Mouse (Mus musculus) MEL (cell line): ENCODE results near the gene Mcat. TPM values are rescaled to one million over a fixed set of nuclear protein-coding genes. Genes with fewer than 3 reads are reported as not detected.

Experiments
- DNase-seq: peaks from one replicate; pipeline ENCODE4 v3.0.0; 2011; ENCODE audit warnings: low read depth, low spot score
- H3K27ac ChIP-seq: 2 replicates; pipeline ENCODE4 v1.5.1; 2012; ENCODE audit warnings: low read depth, mild to moderate bottlenecking, control low read depth, low read length, moderate library complexity; ENCODE audit not compliant: control insufficient read depth
- H3K27me3 ChIP-seq, 2 experiments: fragments of 150-350 bp in 1 of 2; sonication (generic) in 1 of 2; 2 replicates each; pipeline ENCODE4 v1.6.1; 2012; ENCODE audit warnings: low read length in 2 of 2, mild to moderate bottlenecking in 2 of 2, improper control_type of control experiment in 1 of 2, moderate library complexity in 1 of 2; ENCODE audit not compliant: insufficient read depth in 2 of 2, control insufficient read depth in 1 of 2
- H3K36me3 ChIP-seq, 2 experiments: 2 replicates each; pipeline ENCODE4 v1.6.1; 2012 to 2014; ENCODE audit warnings: low read length in 2 of 2, improper control_type of control experiment in 1 of 2, inconsistent platforms in 1 of 2, mild to moderate bottlenecking in 1 of 2; ENCODE audit not compliant: insufficient read depth in 2 of 2, control insufficient read depth in 1 of 2
- H3K4me1 ChIP-seq, 2 experiments: fragments of 150-350 bp in 1 of 2; sonication (generic) in 1 of 2; 2 replicates each; pipeline ENCODE4 v1.6.1; 2012; ENCODE audit warnings: low read length in 2 of 2, improper control_type of control experiment in 1 of 2, mild to moderate bottlenecking in 1 of 2; ENCODE audit not compliant: insufficient read depth in 2 of 2, control insufficient read depth in 1 of 2
- H3K4me3 ChIP-seq, 2 experiments: fragments of 150-350 bp in 1 of 2; sonication (generic) in 1 of 2; 2 replicates each; pipeline ENCODE4 v1.5.1; 2012; ENCODE audit warnings: low read depth in 2 of 2, low read length in 2 of 2, mild to moderate bottlenecking in 2 of 2, moderate library complexity in 2 of 2, control low read depth in 1 of 2, improper control_type of control experiment in 1 of 2; ENCODE audit not compliant: control insufficient read depth in 1 of 2, insufficient read depth in 1 of 2
- H3K79me2 ChIP-seq: 2 replicates; pipeline ENCODE4 v1.6.1; 2012; ENCODE audit warnings: mild to moderate bottlenecking, low read length, moderate library complexity; ENCODE audit not compliant: control insufficient read depth, poor library complexity, insufficient read depth
- H3K9ac ChIP-seq: 2 replicates; pipeline ENCODE4 v1.6.1; 2012; ENCODE audit warnings: low read depth, mild to moderate bottlenecking, control low read depth, low read length, moderate library complexity; ENCODE audit not compliant: control insufficient read depth, poor library complexity, severe bottlenecking
- H3K9me3 ChIP-seq: fragments of 150-350 bp; sonication (generic); replicated peaks from 2 replicates; pipeline ENCODE4 v1.6.1; 2012; ENCODE audit warnings: mild to moderate bottlenecking, low read length, improper control_type of control experiment, moderate library complexity; ENCODE audit not compliant: insufficient read depth
- CHD2 ChIP-seq: IDR thresholded peaks from 2 replicates; pipeline ENCODE4 v1.6.1; 2011; ENCODE audit warnings: low read length, improper control_type of control experiment
- ELF1 ChIP-seq: IDR thresholded peaks from 2 replicates; pipeline ENCODE4 v1.6.1; 2014; ENCODE audit warnings: low read depth, mild to moderate bottlenecking, inconsistent platforms, low read length, improper control_type of control experiment, moderate library complexity
- ETS1 ChIP-seq: IDR thresholded peaks from 2 replicates; pipeline ENCODE4 v1.6.1; 2012; ENCODE audit warnings: low read depth, mild to moderate bottlenecking, inconsistent platforms, low read length, improper control_type of control experiment, moderate library complexity
- GABPA ChIP-seq: IDR thresholded peaks from 2 replicates; pipeline ENCODE4 v1.6.1; 2012; ENCODE audit warnings: low read depth, mild to moderate bottlenecking, inconsistent platforms, low read length, improper control_type of control experiment, moderate library complexity
- GATA1 ChIP-seq: IDR thresholded peaks from 2 replicates; pipeline ENCODE4 v1.6.1; 2011; ENCODE audit warnings: low read depth, low read length, improper control_type of control experiment
- JUND ChIP-seq: IDR thresholded peaks from 2 replicates; pipeline ENCODE4 v1.6.1; 2011; ENCODE audit warnings: low read depth, mild to moderate bottlenecking, improper control_type of control experiment, low read length
- KAT2A ChIP-seq: conservative IDR thresholded peaks from 2 replicates; pipeline ENCODE4 v1.6.1; 2012; ENCODE audit warnings: low read depth, low read length, improper control_type of control experiment, inconsistent platforms
- MAFK ChIP-seq: IDR thresholded peaks from 2 replicates; pipeline ENCODE4 v1.6.1; 2011; ENCODE audit warnings: low read depth, mild to moderate bottlenecking, low read length, improper control_type of control experiment, borderline replicate concordance
- MAX ChIP-seq: IDR thresholded peaks from 2 replicates; pipeline ENCODE4 v1.6.1; 2011; ENCODE audit warnings: low read length, improper control_type of control experiment
- MEF2A ChIP-seq: IDR thresholded peaks from 2 replicates; pipeline ENCODE4 v1.6.1; 2014; ENCODE audit warnings: low read depth, mild to moderate bottlenecking, inconsistent platforms, low read length, improper control_type of control experiment; ENCODE audit not compliant: poor library complexity, insufficient replicate concordance, severe bottlenecking; ENCODE audit errors: extremely low read depth
- MXI1 ChIP-seq: IDR thresholded peaks from 2 replicates; pipeline ENCODE4 v1.6.1; 2011; ENCODE audit warnings: mild to moderate bottlenecking, low read depth, low read length, improper control_type of control experiment
- MYC ChIP-seq: IDR thresholded peaks from 2 replicates; pipeline ENCODE4 v1.6.1; 2011; ENCODE audit warnings: low read depth, mild to moderate bottlenecking, low read length, improper control_type of control experiment, moderate library complexity
- NELFE ChIP-seq: IDR thresholded peaks from 2 replicates; pipeline ENCODE4 v1.6.1; 2011; ENCODE audit warnings: low read depth, low read length, improper control_type of control experiment
- POLR2A ChIP-seq, 2 experiments: IDR thresholded peaks; 2 replicates each; pipeline ENCODE4 v1.6.1; 2011 to 2012; ENCODE audit warnings: low read length in 2 of 2, mild to moderate bottlenecking in 2 of 2, control low read depth in 1 of 2, improper control_type of control experiment in 1 of 2, low read depth in 1 of 2, moderate library complexity in 1 of 2; ENCODE audit not compliant: control insufficient read depth in 1 of 2, insufficient read depth in 1 of 2, poor library complexity in 1 of 2
- RAD21 ChIP-seq: IDR thresholded peaks from 2 replicates; pipeline ENCODE4 v1.6.1; 2011; ENCODE audit warnings: mild to moderate bottlenecking, low read depth, low read length, improper control_type of control experiment
- RCOR1 ChIP-seq: IDR thresholded peaks from 2 replicates; pipeline ENCODE4 v1.6.1; 2012; ENCODE audit warnings: low read depth, mild to moderate bottlenecking, inconsistent platforms, low read length, improper control_type of control experiment
- SMC3 ChIP-seq: IDR thresholded peaks from 2 replicates; pipeline ENCODE4 v1.6.1; 2011; ENCODE audit warnings: low read depth, low read length, improper control_type of control experiment
- TCF12 ChIP-seq: IDR thresholded peaks from 2 replicates; pipeline ENCODE4 v1.6.1; 2014; ENCODE audit warnings: low read depth, mild to moderate bottlenecking, inconsistent platforms, low read length, improper control_type of control experiment, moderate library complexity
- USF1 ChIP-seq: IDR thresholded peaks from 2 replicates; pipeline ENCODE4 v1.6.1; 2014; ENCODE audit warnings: low read depth, mild to moderate bottlenecking, inconsistent platforms, low read length, improper control_type of control experiment, moderate library complexity
- polyA plus RNA-seq, 2 experiments: library from polyadenylated mRNA; stranded (reverse) in 1 of 2; unstranded in 1 of 2; fragments of >175 nt in 1 of 2; fragments of >200 nt in 1 of 2; gene quantifications; 2 replicates each; pipeline versions ENCODE4 v1.2.1 to v1.2.4; 2012; ENCODE audit warnings: low replicate concordance in 2 of 2, low read depth in 1 of 2; ENCODE audit not compliant: insufficient read length in 2 of 2, insufficient read depth in 1 of 2, missing spikeins in 1 of 2
- total RNA-seq: library from RNA; depleted of rRNA; stranded (reverse); fragments of 300-350 nt; gene quantifications from 2 replicates; pipeline ENCODE4 v1.2.3, GENCODE M21; 2012

Mcat gene
- total and polyA plus RNA-seq, 3 experiments, result 28.8 to 35.9 TPM; not detected in 1

- DNase-seq, result no peak
- Histone ChIP-seq H3K27ac (no peak overlapping the region), H3K9ac (no peak overlapping the region), H3K4me1 (peaks cover 0 to 5% of the 10 kb centered on the region in 2 experiments; a peak in 1 of 4 replicates), H3K79me2 (peaks cover 1% of the 10 kb centered on the region; the same call in 1 of the 2 replicates), H3K9me3 (no peaks in the 10 kb centered on the region), H3K36me3 (no peaks in the 10 kb centered on the region), H3K27me3 (peaks cover 4 to 12% of the 10 kb centered on the region in 2 experiments; a peak in 3 of 4 replicates), H3K4me3 (no peak overlapping the region)
- no peak for TF ChIP-seq MEF2A
- no peak for TF ChIP-seq ELF1
- TF ChIP-seq RCOR1, result no peak
- TF ChIP-seq GATA1, result no peak
- TF ChIP-seq CHD2, result no peak
- no peak for TF ChIP-seq KAT2A
- TF ChIP-seq RAD21, result no peak
- no peak for TF ChIP-seq USF1
- TF ChIP-seq MAFK, result no peak
- TF ChIP-seq JUND, result no peak
- TF ChIP-seq ETS1, result no peak
- TF ChIP-seq POLR2A (IDR thresholded peaks at IDR 0.05; ENCODE audit: control insufficient read depth in 1 of 2, insufficient read depth in 1 of 2, low read depth in 1 of 2, low read length in 2 of 2, poor library complexity in 1 of 2), result no peak
- TF ChIP-seq MXI1, result no peak
- TF ChIP-seq TCF12, result no peak
- TF ChIP-seq MYC, result no peak
- TF ChIP-seq GABPA, result no peak
- TF ChIP-seq NELFE, result no peak
- TF ChIP-seq SMC3, result no peak
Measured at GRCm38 (mm10) chr15:83523638-83524332, 39.8 kb downstream of the Mcat start.

- H3K4me1 ChIP-seq, result peaks cover 0 to 11% of the 10 kb centered on the region in 2 experiments; a peak in 1 of 4 replicates
- H3K27ac ChIP-seq, result no peak overlapping the region
- no peak overlapping the region for H3K9ac ChIP-seq
- no peak overlapping the region for H3K4me3 ChIP-seq
- no peaks in the 10 kb centered on the region for H3K36me3 ChIP-seq
- H3K79me2 ChIP-seq, result peaks cover 1% of the 10 kb centered on the region; the same call in 1 of the 2 replicates
- peaks cover 4 to 12% of the 10 kb centered on the region in 2 experiments; a peak in 3 of 4 replicates for H3K27me3 ChIP-seq
- H3K9me3 ChIP-seq, result no peaks in the 10 kb centered on the region
- no peak for DNase-seq
- TF ChIP-seq SMC3 (no peak), ETS1 (no peak), MEF2A (no peak), MAX (no peak)
Measured at GRCm38 (mm10) chr15:83523196-83523595, 40.4 kb downstream of the Mcat start.
